Mouse (Mus musculus) urinary bladder, postnatal 0 days (tissue): Measurements from ENCODE around the gene Pcca. TPM values are rescaled to one million over a fixed set of nuclear protein-coding genes. Genes with fewer than 3 reads are reported as not detected.

Experiments used
- polyA plus RNA-seq: library from polyadenylated mRNA; unstranded; fragments of >200 nt; fragmentation: Nextera tagmentation; extraction: Ambion mirVana; gene quantifications from 2 replicates; pipeline ENCODE4 v1.2.1, GENCODE M21; 2015

The Pcca gene
- 11.7 and 13.0 TPM in 2 replicates for polyA plus RNA-seq

GRCm38 (mm10) chr14:122534017-122534924 is at the start of gene Pcca:
Gene Pcca, plus strand, starts transcription at chr14:122534324.

GRCm38 (mm10) chr14:122490441-122491328 is 43.4 kb upstream of the Pcca start, which contains the start of gene Gm10837:
Gene Gm10837, plus strand, starts transcription at chr14:122490586.

GRCm38 (mm10) chr14:122913657-122914056 is 379.5 kb downstream of the Pcca start, which contains the start of gene Ggact:
Gene Ggact, minus strand, starts transcription at chr14:122913757.

Other genes starting within 250 kb of the Pcca start
- not detected in 2 replicates for gene Gm5089, start 83.2 kb upstream of the Pcca start, polyA plus RNA-seq
- gene Zic5, start 68.6 kb upstream of the Pcca start, polyA plus RNA-seq = not detected in 2 replicates
- not detected in 2 replicates for gene Zic2, start 58.9 kb upstream of the Pcca start, polyA plus RNA-seq
- gene Gm10837, start 43.7 kb upstream of the Pcca start, polyA plus RNA-seq = not detected in 2 replicates